Mouse (Mus musculus) c-Kit-positive CD71-negative TER-119-negative erythroid progenitor cells, embryonic 14.5 days (primary cell): ENCODE results near the gene Nmt1.

ENCODE experiments used
- DNase-seq: peaks from one replicate; pipeline ENCODE4 v3.0.0-alpha.2; 2013; ENCODE audit warnings: low read depth

The Nmt1 gene

DNA sequence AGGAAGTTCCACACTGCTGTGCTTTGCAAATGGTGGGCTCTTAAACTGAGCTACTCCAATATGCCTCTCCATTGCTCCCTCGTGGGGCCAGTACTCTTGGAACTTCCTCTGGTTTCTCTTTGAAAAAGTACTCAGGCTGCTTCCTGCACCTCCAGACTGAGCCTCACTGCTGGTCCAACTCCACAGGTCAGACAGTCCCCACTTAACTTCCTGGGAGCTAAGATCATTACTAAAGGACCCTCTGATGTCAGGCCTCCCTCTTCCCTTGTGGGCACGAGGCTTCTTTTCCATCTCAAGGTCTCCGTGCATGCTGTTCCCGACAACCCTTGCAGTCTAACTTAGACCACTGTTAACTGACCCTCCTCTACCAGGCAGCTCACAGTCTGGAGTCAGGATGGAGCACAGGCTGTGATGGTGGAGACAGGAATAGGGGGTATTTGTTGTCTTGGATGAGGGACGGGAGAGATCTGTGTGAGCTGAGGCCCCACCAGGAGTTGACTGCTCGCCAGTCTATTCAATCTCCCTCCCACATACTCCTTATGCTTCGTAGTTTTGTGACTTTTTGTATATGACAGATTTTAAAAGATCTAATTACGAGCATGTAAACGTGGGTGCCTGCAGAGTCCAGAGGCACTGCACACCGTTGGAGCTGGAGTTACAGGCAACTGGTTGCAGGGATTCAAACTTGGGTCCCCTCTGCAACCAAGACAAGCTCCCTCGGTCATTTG lies 22.6 kb upstream of the Nmt1 start:
- no peak for DNase-seq

DNA sequence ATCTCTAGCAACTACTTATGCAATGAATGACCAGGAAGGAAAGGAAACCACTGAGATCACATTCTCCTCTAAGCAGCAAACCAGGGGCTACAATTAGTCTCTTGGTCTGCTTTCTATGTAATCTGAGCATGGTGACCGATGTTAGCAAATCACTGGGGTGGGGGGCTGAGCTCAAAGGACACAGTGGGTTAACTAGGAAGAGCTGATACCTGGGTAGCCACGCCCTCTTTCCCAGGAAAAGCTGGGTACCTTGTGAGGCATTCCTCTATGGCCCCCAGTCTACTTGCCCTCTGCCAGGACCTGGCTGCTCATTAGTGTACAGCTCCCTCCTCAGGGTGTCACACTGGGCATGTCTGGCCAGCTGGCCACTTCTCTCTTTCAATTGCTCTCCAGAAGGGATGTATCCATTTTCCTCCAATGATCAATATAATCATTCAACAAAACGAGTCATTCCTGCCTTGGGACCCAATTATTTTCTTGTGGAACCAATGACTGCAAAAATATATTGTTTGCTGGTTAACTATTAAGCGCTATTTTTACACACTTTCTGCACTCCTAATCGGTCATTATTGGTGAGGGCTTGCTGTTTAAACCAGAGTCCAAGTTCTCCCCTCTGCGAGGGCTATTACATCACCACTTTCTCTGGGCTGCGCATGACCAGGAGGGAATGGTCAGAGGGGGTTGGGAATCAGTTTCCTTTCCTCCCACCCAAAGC lies 21.5 kb upstream of the Nmt1 start:
- DNase-seq, result no peak

DNA sequence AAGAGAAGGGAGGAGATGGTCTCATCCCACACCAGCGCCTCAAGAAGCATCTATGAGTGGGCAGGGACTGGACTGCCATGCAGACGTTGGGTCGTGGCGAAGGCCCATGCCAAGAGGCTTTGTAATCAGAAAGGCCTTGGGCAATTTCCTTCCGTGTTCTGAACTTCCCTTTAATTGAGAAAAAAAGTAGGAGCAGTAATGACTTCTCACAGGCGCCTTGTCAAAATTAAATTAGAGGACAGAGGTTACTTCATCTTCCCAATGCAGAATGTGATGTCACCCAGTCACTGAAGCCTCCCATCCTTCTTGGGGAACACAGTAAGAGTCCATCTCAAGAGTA lies 21.0 kb upstream of the Nmt1 start:
- no peak for DNase-seq

DNA sequence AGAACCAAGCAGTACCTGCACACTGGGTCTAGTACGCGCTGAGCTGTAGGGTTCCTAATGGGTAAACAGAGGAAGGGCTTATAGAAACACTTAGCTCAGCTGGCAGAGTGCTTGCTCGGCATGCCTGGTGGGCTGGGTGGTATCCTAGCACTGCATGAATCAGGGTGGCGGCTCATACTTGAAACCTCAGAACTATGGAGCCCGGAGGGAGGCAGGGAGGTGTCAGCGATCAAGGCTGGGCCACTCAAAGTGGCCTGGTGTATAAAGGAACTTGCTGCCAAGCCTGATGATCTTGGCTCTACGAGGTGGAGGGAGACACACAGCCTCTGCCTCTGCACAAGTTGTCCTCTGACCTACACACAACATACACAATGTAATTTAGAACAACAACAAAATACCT lies 19.4 kb upstream of the Nmt1 start:
- DNase-seq, result no peak

DNA sequence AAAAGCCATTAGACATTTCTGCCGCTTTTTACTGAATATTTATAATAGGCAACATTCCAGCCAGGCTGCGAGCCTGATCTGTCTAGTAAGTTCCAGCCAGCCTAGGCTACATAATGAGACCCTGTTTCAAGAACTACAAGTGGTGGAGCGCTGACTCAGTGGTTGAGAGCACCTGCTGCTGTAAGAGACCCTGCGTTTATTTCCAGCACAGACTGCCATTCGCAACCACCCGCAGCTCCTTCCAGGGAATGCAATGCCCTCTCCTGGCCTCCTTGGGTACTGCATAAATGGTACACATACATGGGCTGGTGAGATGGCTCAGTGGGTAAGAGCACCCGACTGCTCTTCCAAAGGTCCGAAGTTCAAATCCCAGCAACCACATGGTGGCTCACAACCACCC lies 18.8 kb upstream of the Nmt1 start:
- no peak for DNase-seq

DNA sequence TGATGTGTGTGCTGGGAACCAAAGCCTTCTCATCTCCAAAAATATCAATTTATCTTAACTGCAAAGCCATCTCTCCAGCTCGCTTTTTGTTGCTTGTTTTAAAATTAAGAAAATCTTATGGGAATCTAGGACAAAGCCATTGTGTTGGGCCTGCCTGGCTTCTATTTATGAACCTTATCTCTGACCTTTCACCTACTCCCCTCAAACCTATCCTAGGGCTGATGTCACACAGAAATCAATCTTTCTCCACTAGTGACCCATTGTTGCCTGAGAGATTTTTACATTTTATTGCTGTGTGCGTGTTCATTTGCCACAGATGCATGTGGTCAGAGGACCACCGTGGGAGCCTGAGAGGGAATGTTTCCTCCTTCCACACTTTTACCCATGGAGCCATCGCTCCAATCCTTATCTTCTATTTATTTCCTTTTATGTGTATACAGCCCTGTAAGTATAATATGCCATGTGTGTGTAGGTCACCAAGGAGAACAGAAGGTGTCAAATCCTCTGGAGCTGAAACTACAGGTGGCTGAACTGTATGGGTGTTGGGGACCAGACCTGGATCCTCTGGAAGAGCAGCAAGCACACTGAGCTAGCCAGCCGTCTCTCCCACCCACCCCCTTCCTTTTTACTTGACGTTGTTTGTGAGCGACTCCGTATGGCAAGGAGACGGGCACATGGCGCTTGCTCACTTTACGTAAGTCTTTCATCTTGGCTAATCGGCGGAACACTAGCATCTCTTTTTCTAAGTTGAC lies 17.4 kb upstream of the Nmt1 start:
- no peak for DNase-seq

DNA sequence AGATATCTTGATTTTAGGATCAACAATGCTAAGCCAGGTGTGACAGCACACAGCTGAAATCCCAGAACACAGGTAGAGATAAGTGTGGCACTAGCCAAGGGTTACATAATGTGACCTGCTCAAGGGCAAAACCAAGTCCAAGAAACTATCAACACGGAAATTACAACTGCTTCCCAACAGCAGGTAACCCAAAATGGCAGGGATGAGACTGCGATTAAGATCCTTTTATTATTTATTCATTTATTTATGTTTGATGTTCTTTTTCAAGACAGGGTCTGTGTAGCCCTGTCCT lies 16.8 kb upstream of the Nmt1 start:
- DNase-seq, result no peak

DNA sequence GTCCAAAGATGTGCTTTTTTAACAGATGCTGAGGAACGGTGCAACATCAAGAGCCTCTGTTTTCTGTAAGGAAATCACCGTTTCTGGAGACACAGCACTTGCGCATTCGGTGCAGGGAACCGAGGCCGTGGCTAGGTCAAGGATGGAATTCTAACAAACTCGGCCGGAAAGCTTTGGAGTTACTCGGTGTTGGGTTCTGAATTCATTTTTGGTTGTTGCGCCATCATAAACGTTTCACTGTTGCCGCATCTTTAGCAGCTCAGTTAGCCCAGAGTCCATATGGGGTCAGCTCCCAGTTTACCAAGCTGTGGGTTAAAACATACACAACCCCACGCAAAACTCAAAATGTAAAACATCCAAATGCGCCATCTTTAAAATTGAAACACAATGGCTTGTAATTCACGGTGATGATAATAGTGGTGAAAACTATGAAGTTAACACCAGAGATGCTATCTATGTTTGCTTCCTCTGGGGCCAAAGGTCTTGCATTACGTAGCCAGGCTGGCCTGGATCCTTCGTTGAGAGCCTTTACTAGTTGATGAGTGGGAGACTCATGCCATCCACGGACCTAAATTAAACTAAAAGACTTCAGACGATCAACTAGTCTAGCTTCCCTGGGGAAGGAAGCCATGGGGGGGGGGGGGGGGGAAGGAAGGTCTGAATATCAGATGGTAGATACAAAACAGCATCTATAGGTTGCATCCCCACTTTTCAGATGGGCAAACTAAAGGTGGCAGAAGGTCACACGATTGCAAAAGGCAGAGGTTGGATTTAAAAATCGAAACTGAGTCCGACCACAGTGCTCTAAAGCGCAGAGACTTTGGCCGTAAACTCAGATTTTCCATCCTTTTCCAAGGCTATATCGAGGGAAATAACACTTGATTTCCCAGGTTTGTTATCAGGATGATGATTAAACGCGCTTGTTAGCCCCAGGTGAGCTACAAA lies 11.8 kb upstream of the Nmt1 start:
- no peak for DNase-seq

DNA sequence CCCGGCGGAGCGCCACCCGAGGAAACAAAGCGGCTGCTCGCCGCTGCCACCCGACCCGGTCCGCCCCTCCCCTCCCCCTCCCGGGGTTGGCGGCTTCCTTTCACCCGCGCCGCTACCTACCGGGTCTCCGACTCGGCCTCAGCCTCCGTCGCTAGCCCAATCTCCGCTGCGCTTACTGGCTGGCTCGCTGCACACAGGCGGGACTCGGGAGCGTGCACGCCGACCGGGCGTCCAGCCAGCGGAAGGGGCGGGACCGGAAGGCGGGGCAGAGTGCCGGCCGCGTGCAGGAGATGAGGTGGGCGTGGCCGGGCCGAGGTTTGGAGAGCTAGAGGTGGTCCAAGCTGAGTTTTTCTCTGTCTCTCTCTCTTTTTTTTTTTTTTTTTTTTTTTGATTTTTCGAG lies 11.1 kb upstream of the Nmt1 start:
- peak; percentile 89 for DNase-seq

DNA sequence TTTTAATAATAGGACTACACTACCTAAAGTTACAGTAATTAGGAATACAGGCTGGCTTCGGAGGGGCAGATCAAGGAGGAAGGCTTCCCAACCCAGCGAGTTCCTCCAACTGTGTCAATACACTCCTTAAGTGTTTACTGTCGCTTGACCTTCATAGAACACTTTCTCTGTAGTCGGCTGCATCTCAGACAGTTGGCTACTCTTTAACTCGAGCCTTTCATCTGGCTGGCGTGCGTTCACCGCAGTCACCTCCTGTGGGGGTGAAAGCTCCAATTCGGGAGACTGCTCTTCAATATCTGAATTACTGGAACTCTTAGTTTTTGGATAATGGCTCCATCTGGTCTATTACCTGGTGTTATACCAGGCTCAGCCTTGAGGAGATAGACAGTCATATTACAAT lies 10.3 kb upstream of the Nmt1 start:
- DNase-seq, result no peak

DNA sequence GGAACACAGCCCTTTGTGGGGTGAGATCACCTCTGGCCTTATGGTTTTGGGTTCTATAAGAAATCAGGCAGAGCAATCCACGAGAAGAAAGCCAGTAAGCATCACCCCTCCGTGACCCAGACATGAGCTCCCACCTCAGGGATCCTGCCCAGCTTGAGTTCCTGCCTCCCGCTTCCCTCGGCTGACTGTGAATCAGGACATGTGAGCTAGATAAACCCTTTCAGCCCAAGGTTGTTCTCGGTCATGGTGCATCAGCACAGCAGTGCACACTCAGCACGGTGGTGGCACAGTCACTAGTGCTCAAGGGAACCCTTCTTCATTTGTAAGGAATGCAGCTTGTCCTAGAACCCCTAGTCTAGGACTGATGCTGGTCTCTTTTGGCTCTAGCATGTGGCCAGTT lies 9.1 kb upstream of the Nmt1 start:
- DNase-seq, result no peak

DNA sequence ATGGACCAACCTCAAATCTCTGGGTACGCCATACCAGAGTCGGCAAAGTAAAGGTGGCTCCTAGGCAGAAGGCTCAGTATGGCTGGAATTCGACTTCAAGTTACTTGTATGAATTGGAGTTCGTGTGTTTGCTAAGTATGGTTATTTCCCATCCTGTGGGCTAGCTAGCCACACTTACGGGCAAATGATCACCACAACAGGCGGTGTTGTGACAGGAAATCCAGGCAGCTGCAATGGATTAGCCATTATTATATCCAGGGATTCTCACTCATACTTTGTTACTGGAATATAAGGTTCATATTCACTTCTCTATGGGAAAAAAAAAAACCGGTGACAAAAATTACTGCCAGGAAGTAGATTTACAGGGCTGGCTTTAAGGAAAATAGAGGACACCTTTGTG lies 8.7 kb upstream of the Nmt1 start:
- no peak for DNase-seq

DNA sequence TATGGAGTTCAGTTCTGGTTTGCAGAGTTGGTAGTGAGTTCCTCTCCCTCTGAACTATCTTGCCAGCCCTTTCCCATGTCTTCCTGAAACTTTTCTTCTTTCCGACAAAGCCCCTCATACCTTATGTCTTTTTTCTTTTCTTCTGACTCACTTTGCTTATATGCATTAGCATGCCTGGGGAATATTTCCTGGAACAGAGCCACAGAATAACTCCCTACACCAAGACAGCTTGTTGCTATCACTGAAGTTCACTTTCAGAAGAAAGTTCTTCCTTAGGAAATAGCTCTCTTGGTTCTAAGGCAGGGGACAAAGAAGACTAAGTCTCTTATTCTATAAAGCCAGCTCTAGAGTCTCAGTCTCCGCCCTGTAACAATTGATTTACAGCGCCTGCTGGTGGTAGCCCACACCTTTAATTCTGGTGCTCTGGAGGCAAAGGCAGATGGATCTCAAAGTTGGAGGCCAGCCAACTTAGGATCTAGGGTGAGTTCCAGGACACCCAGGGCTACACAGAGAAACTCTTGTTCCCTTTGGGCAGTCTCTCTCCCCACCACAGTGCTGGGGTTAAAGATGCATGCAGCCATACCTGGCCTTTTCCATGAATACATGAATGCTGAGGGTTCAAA lies 7.2 kb upstream of the Nmt1 start:
- no peak for DNase-seq

DNA sequence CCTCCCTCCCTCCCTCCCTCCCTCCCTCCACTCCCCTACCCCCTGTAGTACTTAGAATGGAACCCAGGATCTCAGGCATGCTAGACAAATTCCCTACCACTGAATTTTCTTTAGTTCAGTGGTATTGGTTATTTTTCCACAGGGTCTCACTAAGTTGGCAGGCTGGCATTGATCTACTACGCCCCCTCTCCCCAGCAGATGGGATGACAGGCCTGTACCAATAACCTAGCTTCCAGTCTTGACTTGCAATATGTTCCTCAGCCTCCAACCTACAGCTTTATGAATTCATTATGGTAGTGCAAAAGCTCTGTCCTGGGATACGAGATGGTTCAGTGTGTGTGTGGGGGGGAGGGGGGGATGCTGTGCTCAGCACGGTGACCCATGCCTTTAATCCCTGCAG lies 4.0 kb upstream of the Nmt1 start:
- no peak for DNase-seq

DNA sequence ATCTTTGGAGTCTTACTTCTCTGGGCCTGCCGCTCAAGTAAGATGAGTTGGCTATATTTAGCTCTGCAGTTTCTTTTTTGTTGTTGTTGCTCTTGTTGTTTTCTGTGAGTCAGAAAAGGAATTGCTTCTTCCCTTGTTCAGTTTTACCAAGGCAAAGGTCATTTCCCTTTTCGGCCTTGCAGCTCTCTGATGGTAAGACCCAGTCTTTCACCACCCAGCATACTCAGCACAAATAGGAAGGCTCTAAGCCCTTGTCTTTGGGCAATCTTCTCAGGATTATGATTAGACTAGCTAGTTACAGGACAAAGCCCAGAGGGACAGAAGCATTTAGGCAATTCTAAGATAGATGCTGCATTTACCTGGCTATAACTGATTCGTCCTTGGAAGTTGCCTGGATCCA lies 1.1 kb upstream of the Nmt1 start:
- no peak for DNase-seq

DNA sequence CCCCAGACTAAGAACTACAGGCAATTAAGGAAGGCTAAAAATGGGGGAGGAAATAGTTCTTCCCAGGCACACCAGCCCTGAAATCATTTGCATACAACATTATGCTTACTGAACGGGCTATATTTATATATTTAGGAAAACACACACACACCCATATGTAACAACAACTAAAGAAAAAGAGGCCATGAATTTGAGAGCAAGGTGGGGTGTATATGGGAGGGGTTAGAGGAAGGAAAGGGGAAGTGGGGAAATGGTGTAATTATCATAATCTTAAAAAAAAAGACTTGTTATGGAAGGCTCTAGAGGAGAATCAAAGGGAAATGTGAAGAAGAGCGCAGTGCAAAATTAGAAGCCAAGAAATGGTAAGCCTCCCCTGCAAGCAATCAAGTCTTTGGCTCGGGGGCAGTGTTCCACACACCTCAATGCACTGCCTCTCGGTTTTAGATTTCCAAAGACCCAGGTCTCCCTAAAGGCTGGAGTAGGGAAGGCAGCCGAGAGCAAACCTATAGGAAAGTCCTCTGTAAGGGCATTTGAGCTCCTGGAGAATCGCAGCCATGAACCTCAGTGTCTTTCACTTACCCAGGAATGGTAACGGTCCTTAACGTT lies 317 bp upstream of the Nmt1 start:
- no peak for DNase-seq

DNA sequence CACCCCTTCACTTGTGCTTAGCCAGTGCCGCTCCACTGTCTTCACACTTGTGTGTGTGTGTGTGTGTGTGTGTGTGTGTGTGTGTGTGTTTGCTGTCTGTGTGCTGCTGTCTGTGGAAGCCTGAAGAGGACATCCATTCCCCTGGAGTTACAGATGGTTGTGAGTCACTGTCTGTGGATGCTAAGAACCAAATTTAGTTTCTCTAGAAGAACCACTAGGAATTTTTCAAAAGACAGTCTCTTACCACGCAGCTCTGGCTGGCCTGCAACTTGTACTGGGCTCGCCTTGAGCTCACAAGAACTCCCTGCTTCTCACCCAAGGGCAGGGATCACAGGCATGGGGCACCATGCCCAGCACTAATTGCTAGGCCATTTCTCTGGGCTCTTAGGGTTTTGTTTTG lies 5.0 kb downstream of the Nmt1 start:
- no peak for DNase-seq

DNA sequence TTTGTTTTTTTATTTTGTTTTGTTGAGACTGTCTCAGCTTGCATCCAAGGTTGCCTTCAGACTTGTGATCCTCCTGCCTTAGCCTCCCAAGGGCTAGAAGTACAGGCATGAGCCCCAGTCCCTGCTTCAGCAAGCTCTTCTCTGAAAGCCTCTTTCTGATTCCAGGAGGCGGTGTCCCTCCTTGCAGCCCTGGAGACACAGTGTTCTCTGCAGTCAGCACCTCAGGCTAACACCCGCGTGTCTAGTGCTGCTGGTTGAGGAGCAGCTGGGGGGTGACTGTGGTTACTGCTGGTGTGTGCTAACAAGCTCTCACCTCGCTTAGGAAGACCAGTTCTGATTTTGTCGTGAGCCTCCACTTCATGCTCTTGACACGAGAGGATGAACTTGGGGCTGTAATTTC lies 7.0 kb downstream of the Nmt1 start:
- no peak for DNase-seq

DNA sequence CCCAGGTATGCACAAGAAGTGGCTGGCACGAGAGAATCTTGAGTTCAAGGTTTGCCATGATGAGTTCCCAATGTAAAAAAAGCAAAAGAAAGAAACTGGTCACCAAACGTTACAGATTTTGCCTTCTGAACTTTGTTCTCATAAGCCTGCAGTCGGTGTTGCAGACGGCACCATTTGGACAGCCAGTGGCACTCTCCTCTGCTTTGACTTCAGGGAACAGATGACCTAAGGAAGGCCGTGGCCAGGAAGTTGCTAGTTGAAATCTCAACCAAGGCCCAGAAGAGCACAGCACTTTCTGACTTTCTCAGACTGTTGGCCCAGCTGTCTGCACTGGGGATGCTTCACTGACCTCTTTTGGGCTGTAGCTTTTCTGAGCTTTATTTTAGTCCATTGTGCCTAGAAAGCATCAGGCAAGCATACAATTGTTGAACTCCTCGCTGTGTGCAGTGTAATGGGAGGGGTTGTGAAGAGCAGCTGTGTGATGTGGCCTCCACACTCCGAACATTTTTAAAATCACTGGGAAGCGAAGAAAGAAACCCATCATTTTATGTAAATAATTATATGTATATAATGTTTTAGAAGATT lies 9.0 kb downstream of the Nmt1 start:
- DNase-seq, result no peak

DNA sequence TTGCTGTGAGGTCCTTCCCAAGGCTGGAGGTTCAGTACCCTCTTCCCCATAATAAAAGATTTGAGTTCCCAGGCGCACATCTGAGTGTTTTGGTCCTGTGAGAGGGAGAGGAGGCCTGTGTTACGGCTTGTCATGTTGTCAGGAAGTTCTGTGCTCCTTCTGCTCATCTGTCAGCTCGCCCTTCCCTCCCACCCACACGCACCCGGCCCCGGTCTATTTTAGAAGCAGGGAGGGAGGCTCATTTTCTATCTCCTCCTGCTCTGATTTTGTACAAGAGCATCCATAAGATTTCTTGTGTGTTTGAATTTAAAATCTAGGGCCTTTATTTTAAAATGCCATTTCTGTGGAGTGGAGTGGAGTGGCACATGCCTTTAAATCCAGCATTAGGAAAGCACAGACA lies 10.0 kb downstream of the Nmt1 start:
- no peak for DNase-seq

DNA sequence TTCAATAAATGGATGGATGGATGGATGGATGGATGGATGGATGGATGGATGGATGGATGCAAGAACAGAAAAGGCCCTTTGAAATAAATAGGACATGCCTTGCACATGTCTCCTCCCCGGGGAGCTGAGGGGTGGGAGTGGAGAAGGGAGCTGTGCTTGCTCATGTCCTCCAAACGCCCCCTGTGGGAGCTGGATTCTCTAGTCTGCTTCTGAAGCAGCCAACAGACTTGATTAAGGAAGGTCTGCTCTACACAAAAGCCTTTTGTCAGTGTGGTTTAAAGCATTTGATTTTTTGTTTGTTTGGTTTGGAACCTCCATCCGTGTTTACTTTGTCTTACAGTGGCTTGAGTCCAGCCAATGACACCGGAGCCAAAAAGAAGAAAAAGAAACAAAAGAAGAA lies 14.8 kb downstream of the Nmt1 start:
- DNase-seq, result no peak
